Mouse (Mus musculus): ENCODE results near the gene Nos1ap. TPM values are rescaled to one million over a fixed set of nuclear protein-coding genes. Genes with fewer than 3 reads are reported as not detected.

Gene Nos1ap
- polyA plus RNA-seq, 1 experiment, result 79.8 TPM

DNA sequence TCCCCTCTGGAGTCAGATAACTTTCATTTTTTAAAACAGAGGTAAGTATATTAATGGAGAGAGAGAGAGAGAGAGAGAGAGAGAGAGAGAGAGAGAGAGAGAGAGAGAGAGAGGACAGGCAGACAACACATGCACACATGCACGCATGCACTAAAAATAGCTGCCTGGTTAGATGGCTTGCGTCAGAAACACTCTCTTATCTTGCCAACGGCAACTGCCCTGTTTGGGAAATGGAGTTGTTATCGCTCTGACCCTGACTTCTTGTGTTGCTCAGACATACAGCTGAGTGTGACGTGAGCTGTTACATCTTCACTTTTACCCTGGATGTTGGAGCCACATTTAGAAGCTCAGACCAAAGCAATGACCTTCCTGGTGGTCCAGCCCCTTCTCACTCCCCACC, 33.3 kb upstream of the Nos1ap start:
- Histone ChIP-seq H3K27me3 (ENCODE audit: control insufficient read depth, insufficient read depth, low read length) (no peaks in the 10 kb centered on the region), H3K36me3 (ENCODE audit: control insufficient read depth, insufficient read depth, low read length) (no peaks in the 10 kb centered on the region), H3K27ac (ENCODE audit: insufficient read depth, low read depth, low read length) (no peak overlapping the region), H3K4me1 (ENCODE audit: control insufficient read depth, insufficient read depth, insufficient read length, low read length) (no peaks in the 10 kb centered on the region), H3K4me3 (ENCODE audit: low read depth, low read length) (no peak overlapping the region)
- TF ChIP-seq CTCF (IDR thresholded peaks at IDR 0.05; ENCODE audit: extremely low read depth, insufficient read length, insufficient replicate concordance, low read depth, low read length) (no peak), POLR2A (IDR thresholded peaks at IDR 0.05; ENCODE audit: low read depth, low read length) (no peak)
- 14% methylated on average over 5 of the region's 5 CpGs for WGBS

- Histone ChIP-seq H3K27ac (ENCODE audit: insufficient read depth, low read depth, low read length) (no peak overlapping the region), H3K4me1 (ENCODE audit: control insufficient read depth, insufficient read depth, insufficient read length, low read length) (no peaks in the 10 kb centered on the region), H3K36me3 (ENCODE audit: control insufficient read depth, insufficient read depth, low read length) (no peaks in the 10 kb centered on the region), H3K27me3 (ENCODE audit: control insufficient read depth, insufficient read depth, low read length) (no peaks in the 10 kb centered on the region), H3K4me3 (ENCODE audit: low read depth, low read length) (no peak overlapping the region)
- 58% methylated on average over 2 of the region's 2 CpGs for WGBS
- TF ChIP-seq CTCF (IDR thresholded peaks at IDR 0.05; ENCODE audit: extremely low read depth, insufficient read length, insufficient replicate concordance, low read depth, low read length) (no peak), POLR2A (IDR thresholded peaks at IDR 0.05; ENCODE audit: low read depth, low read length) (no peak)
These were observed 30.2 kb upstream of the Nos1ap start for GRCm38 (mm10) chr1:170619686-170620374.

DNA sequence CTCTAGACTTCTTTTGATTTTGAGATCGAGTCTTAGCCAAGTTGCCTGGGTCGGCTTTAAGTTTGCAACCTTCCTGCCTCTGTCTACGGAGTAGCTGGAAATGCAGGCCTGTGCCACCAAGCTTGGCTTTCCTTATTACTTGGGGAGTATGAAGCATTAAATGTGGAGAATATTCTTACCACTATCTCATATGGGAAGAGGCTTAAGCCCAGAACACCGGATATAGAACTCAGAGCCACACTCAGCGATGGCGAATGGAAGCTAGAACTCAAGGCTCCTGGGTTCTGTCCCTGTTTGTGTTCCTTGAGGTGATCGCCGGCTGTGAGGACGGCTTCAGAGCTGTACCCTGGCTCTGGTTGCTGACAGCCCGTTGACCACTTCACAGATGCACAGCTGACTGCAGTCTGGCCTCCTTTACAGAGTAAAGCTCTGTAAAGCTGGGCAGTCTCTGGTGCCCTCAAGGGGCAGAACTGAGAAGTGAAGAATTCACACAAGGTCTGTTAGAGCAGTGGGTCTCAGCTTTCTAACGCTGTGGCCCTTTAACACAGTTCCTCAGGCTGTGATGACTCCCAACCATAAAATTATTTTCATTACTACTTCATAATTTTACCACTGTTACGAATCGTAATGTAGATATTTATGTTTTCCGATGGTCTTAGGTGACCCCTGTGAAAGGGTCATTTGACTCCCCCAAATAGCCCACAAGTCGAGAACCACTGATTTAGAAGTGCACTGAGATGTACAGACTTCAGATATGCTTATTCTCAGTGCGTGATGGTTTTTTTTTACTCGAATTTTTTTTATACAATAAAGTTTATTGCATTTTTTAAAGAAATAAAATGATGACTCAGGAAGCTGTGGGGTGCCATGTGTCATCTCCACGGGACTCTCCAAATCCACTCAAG, 23.6 kb upstream of the Nos1ap start:
- TF ChIP-seq CTCF (IDR thresholded peaks at IDR 0.05; ENCODE audit: extremely low read depth, insufficient read length, insufficient replicate concordance, low read depth, low read length) (peak; percentile 55; the same call in 1 of the 2 replicates), POLR2A (IDR thresholded peaks at IDR 0.05; ENCODE audit: low read depth, low read length) (no peak)
- Histone ChIP-seq H3K36me3 (ENCODE audit: control insufficient read depth, insufficient read depth, low read length) (no peaks in the 10 kb centered on the region), H3K27me3 (ENCODE audit: control insufficient read depth, insufficient read depth, low read length) (no peaks in the 10 kb centered on the region), H3K4me3 (ENCODE audit: low read depth, low read length) (no peak overlapping the region), H3K4me1 (ENCODE audit: control insufficient read depth, insufficient read depth, insufficient read length, low read length) (no peaks in the 10 kb centered on the region), H3K27ac (ENCODE audit: insufficient read depth, low read depth, low read length) (no peak overlapping the region)
- WGBS, result 56% methylated on average over 18 of the region's 18 CpGs

DNA sequence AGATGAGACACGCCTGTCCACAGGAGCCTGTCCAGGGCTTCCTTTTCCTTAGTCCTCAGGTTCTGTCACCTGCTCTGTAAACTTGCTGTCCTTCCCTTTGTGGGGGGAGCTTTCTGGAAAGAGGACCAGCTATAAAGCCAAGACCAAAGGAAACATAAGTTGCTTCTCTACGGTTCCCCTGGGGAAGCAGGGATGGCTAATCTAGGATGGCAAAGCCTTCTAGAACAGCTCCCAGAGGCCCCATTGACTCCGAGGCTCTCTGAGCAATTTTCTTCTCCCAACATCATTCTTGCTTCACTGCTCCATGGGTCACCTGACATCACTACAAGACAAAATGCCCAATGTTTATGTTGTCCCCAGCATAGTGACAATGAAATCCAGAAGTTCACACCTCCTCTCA, 22.0 kb upstream of the Nos1ap start:
- TF ChIP-seq POLR2A (IDR thresholded peaks at IDR 0.05; ENCODE audit: low read depth, low read length), result no peak
- no peak for TF ChIP-seq CTCF (IDR thresholded peaks at IDR 0.05; ENCODE audit: extremely low read depth, insufficient read length, insufficient replicate concordance, low read depth, low read length)
- H3K27ac ChIP-seq (ENCODE audit: insufficient read depth, low read depth, low read length), result no peak overlapping the region
- H3K36me3 ChIP-seq (ENCODE audit: control insufficient read depth, insufficient read depth, low read length), result no peaks in the 10 kb centered on the region
- H3K27me3 ChIP-seq (ENCODE audit: control insufficient read depth, insufficient read depth, low read length), result no peaks in the 10 kb centered on the region
- WGBS, result 90% methylated on average over 3 of the region's 3 CpGs
- H3K4me3 ChIP-seq (ENCODE audit: low read depth, low read length), result no peak overlapping the region
- H3K4me1 ChIP-seq (ENCODE audit: control insufficient read depth, insufficient read depth, insufficient read length, low read length), result no peaks in the 10 kb centered on the region

GRCm38 (mm10) chr1:170610695-170611094, 21.0 kb upstream of the Nos1ap start:
- 79% methylated on average over 3 of the region's 3 CpGs for WGBS
- Histone ChIP-seq H3K27me3 (ENCODE audit: control insufficient read depth, insufficient read depth, low read length) (no peaks in the 10 kb centered on the region), H3K27ac (ENCODE audit: insufficient read depth, low read depth, low read length) (no peak overlapping the region), H3K4me1 (ENCODE audit: control insufficient read depth, insufficient read depth, insufficient read length, low read length) (no peaks in the 10 kb centered on the region), H3K36me3 (ENCODE audit: control insufficient read depth, insufficient read depth, low read length) (no peaks in the 10 kb centered on the region), H3K4me3 (ENCODE audit: low read depth, low read length) (no peak overlapping the region)
- TF ChIP-seq POLR2A (IDR thresholded peaks at IDR 0.05; ENCODE audit: low read depth, low read length) (no peak), CTCF (IDR thresholded peaks at IDR 0.05; ENCODE audit: extremely low read depth, insufficient read length, insufficient replicate concordance, low read depth, low read length) (no peak)

DNA sequence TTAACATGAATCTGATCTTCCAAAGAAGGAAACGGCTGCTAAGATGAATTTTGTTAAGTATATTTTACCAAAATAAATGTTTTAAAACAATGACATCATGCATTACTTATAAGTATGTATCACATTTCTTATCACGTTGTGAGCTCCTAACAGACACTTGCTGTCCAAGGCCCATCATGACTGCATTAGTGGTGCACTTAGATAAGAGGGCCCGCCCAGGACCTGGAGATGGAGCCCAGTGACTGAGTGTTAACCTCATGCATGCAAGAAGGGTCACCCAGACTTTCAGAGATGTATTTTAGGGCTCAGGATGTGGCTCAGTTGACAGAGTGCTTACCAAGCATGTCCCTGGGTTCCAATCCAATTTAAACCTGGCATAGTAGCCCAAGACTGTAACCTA, 20.6 kb upstream of the Nos1ap start:
- 71% methylated on average over 3 of the region's 3 CpGs for WGBS
- Histone ChIP-seq H3K27me3 (ENCODE audit: control insufficient read depth, insufficient read depth, low read length) (no peaks in the 10 kb centered on the region), H3K27ac (ENCODE audit: insufficient read depth, low read depth, low read length) (no peak overlapping the region)

DNA sequence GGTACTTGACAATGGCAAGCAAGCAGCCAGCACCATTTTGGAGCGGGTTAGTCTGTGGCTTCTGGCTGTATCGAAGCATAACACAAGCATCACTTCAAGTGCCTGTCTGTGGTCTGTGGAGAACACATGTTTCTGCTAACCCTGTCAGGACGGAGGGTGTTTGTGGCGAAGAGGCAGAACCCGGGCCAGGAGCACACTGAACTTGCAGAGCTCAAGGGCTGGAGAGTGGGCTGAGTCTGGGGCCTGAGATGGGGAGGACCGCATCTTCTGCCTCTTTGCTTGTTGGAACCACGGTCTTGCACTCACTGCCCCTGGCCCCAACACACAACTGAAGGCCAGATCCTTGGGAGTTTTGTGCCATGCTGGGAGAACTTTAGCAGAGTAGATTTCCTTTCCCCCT, 20.2 kb upstream of the Nos1ap start:
- 77% methylated on average over 7 of the region's 7 CpGs for WGBS
- Histone ChIP-seq H3K27ac (ENCODE audit: insufficient read depth, low read depth, low read length) (no peak overlapping the region), H3K27me3 (ENCODE audit: control insufficient read depth, insufficient read depth, low read length) (no peaks in the 10 kb centered on the region), H3K4me3 (ENCODE audit: low read depth, low read length) (no peak overlapping the region), H3K36me3 (ENCODE audit: control insufficient read depth, insufficient read depth, low read length) (no peaks in the 10 kb centered on the region), H3K4me1 (ENCODE audit: control insufficient read depth, insufficient read depth, insufficient read length, low read length) (no peaks in the 10 kb centered on the region)
- TF ChIP-seq POLR2A (IDR thresholded peaks at IDR 0.05; ENCODE audit: low read depth, low read length) (no peak), CTCF (IDR thresholded peaks at IDR 0.05; ENCODE audit: extremely low read depth, insufficient read length, insufficient replicate concordance, low read depth, low read length) (no peak)

More for the DNA sequence above, 20.6 kb upstream of the Nos1ap start:
- TF ChIP-seq POLR2A (IDR thresholded peaks at IDR 0.05; ENCODE audit: low read depth, low read length) (no peak), CTCF (IDR thresholded peaks at IDR 0.05; ENCODE audit: extremely low read depth, insufficient read length, insufficient replicate concordance, low read depth, low read length) (no peak)
- Histone ChIP-seq H3K4me3 (ENCODE audit: low read depth, low read length) (no peak overlapping the region), H3K4me1 (ENCODE audit: control insufficient read depth, insufficient read depth, insufficient read length, low read length) (no peaks in the 10 kb centered on the region), H3K36me3 (ENCODE audit: control insufficient read depth, insufficient read depth, low read length) (no peaks in the 10 kb centered on the region)
